Mouse (Mus musculus) CH12.LX (cell line): ENCODE results near the gene Bst1. TPM values are rescaled to one million over a fixed set of nuclear protein-coding genes. Genes with fewer than 3 reads are reported as not detected.

Experiments used
- DNase-seq: peaks from one replicate; pipeline ENCODE4 v3.0.0-alpha.2; 2013; ENCODE audit errors: extremely low read depth
- H3K27ac ChIP-seq: 2 replicates; pipeline ENCODE4 v1.5.1; 2012; ENCODE audit warnings: low read depth, mild to moderate bottlenecking, control low read depth, moderate library complexity; ENCODE audit not compliant: insufficient read depth
- H3K27me3 ChIP-seq: replicated peaks from 2 replicates; pipeline ENCODE3; 2012; ENCODE audit warnings: inconsistent platforms
- H3K36me3 ChIP-seq, 2 experiments: replicated peaks in 1 of 2; 2 replicates each; pipeline versions ENCODE3 to v1.6.1; 2012; ENCODE audit warnings: inconsistent platforms in 1 of 2, low read length in 1 of 2, mild to moderate bottlenecking in 1 of 2, mixed read lengths in 1 of 2, moderate library complexity in 1 of 2; ENCODE audit not compliant: control insufficient read depth in 1 of 2, insufficient read depth in 1 of 2
- H3K4me1 ChIP-seq, 2 experiments: 2 replicates each; pipeline ENCODE4 v1.6.1; 2012; ENCODE audit warnings: inconsistent platforms in 1 of 2, moderate library complexity in 1 of 2; ENCODE audit not compliant: insufficient read depth in 2 of 2, control insufficient read depth in 1 of 2
- H3K4me2 ChIP-seq: 2 replicates; pipeline ENCODE4 v1.6.1; 2012; ENCODE audit warnings: low read depth, mild to moderate bottlenecking, control low read depth; ENCODE audit not compliant: poor library complexity, insufficient read depth, severe bottlenecking
- H3K4me3 ChIP-seq, 3 experiments: fragments of 150-350 bp in 1 of 3; sonication (generic) in 1 of 3; replicated peaks in 1 of 3; 2 replicates each; pipeline versions ENCODE3 to v1.5.1; 2011 to 2012; ENCODE audit warnings: low read depth in 2 of 3, low read length in 2 of 3, mild to moderate bottlenecking in 2 of 3, moderate library complexity in 2 of 3, control low read depth in 1 of 3, improper control_type of control experiment in 1 of 3, inconsistent platforms in 1 of 3, mixed read lengths in 1 of 3; ENCODE audit not compliant: poor library complexity in 1 of 3
- H3K79me2 ChIP-seq: replicated peaks from 2 replicates; pipeline ENCODE4 v1.6.1; 2012; ENCODE audit warnings: mild to moderate bottlenecking, moderate library complexity; ENCODE audit not compliant: control insufficient read depth, poor library complexity, insufficient read depth, severe bottlenecking; ENCODE audit errors: extremely low read depth
- H3K9ac ChIP-seq: 2 replicates; pipeline ENCODE4 v1.6.1; 2012; ENCODE audit warnings: low read depth, mild to moderate bottlenecking, control low read depth, moderate library complexity; ENCODE audit not compliant: insufficient read depth
- H3K9me3 ChIP-seq: replicated peaks from 2 replicates; pipeline ENCODE3; 2012; ENCODE audit warnings: low read length, inconsistent platforms, mixed read lengths
- BHLHE40 ChIP-seq: IDR thresholded peaks from 2 replicates; pipeline ENCODE4 v1.6.1; 2011; ENCODE audit warnings: mild to moderate bottlenecking, low read depth, low read length, improper control_type of control experiment
- CHD1 ChIP-seq: IDR thresholded peaks from 2 replicates; pipeline ENCODE4 v1.6.1; 2012; ENCODE audit warnings: low read depth, low read length, improper control_type of control experiment, inconsistent platforms
- CHD2 ChIP-seq: IDR thresholded peaks from 2 replicates; pipeline ENCODE4 v1.6.1; 2011; ENCODE audit warnings: low read length, improper control_type of control experiment
- CTCF ChIP-seq, 2 experiments: IDR thresholded peaks in 1 of 2; conservative IDR thresholded peaks in 1 of 2; 2 replicates each; pipeline ENCODE4 v1.5.1; 2011 to 2012; ENCODE audit warnings: low read depth in 2 of 2, low read length in 2 of 2, improper control_type of control experiment in 1 of 2, inconsistent platforms in 1 of 2, mild to moderate bottlenecking in 1 of 2, moderate library complexity in 1 of 2
- E2F4 ChIP-seq: IDR thresholded peaks from 2 replicates; pipeline ENCODE4 v1.6.1; 2011; ENCODE audit warnings: low read depth, low read length, improper control_type of control experiment; ENCODE audit not compliant: insufficient replicate concordance
- ELF1 ChIP-seq: IDR thresholded peaks from 2 replicates; pipeline ENCODE4 v1.6.1; 2014; ENCODE audit warnings: low read depth, mild to moderate bottlenecking, inconsistent platforms, low read length, improper control_type of control experiment
- EP300 ChIP-seq: IDR thresholded peaks from 2 replicates; pipeline ENCODE4 v1.6.1; 2011; ENCODE audit warnings: low read length, improper control_type of control experiment
- ETS1 ChIP-seq: conservative IDR thresholded peaks from 2 replicates; pipeline ENCODE4 v1.6.1; 2012; ENCODE audit warnings: low read depth, mild to moderate bottlenecking, inconsistent platforms, low read length, improper control_type of control experiment, moderate library complexity
- GABPA ChIP-seq: IDR thresholded peaks from 2 replicates; pipeline ENCODE4 v1.6.1; 2012; ENCODE audit warnings: low read depth, low read length, improper control_type of control experiment, inconsistent platforms; ENCODE audit not compliant: insufficient replicate concordance
- HCFC1 ChIP-seq: IDR thresholded peaks from 2 replicates; pipeline ENCODE4 v1.6.1; 2012; ENCODE audit warnings: low read depth, mild to moderate bottlenecking, inconsistent platforms, low read length, improper control_type of control experiment
- IRF4 ChIP-seq: IDR thresholded peaks from 2 replicates; pipeline ENCODE4 v1.6.1; 2014; ENCODE audit warnings: low read depth, mild to moderate bottlenecking, inconsistent platforms, low read length, improper control_type of control experiment
- JUN ChIP-seq: IDR thresholded peaks from 2 replicates; pipeline ENCODE4 v1.6.1; 2011; ENCODE audit warnings: low read depth, mild to moderate bottlenecking, low read length, improper control_type of control experiment, moderate library complexity; ENCODE audit not compliant: insufficient read depth
- JUND ChIP-seq: conservative IDR thresholded peaks from 2 replicates; pipeline ENCODE4 v1.6.1; 2011; ENCODE audit warnings: low read depth, low read length, improper control_type of control experiment
- KAT2A ChIP-seq: IDR thresholded peaks from 2 replicates; pipeline ENCODE4 v1.6.1; 2012; ENCODE audit warnings: low read length, improper control_type of control experiment, inconsistent platforms; ENCODE audit not compliant: insufficient replicate concordance
- MAFK ChIP-seq: IDR thresholded peaks from 2 replicates; pipeline ENCODE4 v1.6.1; 2011; ENCODE audit warnings: low read length, improper control_type of control experiment; ENCODE audit not compliant: insufficient replicate concordance
- MAX ChIP-seq: IDR thresholded peaks from 2 replicates; pipeline ENCODE4 v1.6.1; 2011; ENCODE audit warnings: low read length, improper control_type of control experiment
- MAZ ChIP-seq: IDR thresholded peaks from 2 replicates; pipeline ENCODE4 v1.6.1; 2012; ENCODE audit warnings: low read depth, mild to moderate bottlenecking, inconsistent platforms, low read length, improper control_type of control experiment, moderate library complexity
- MEF2A ChIP-seq: IDR thresholded peaks from 2 replicates; pipeline ENCODE4 v1.6.1; 2014; ENCODE audit warnings: low read depth, mild to moderate bottlenecking, inconsistent platforms, low read length, improper control_type of control experiment, borderline replicate concordance
- MXI1 ChIP-seq: IDR thresholded peaks from 2 replicates; pipeline ENCODE4 v1.6.1; 2011; ENCODE audit warnings: mild to moderate bottlenecking, low read depth, low read length, improper control_type of control experiment
- MYC ChIP-seq: IDR thresholded peaks from 2 replicates; pipeline ENCODE4 v1.6.1; 2011; ENCODE audit warnings: low read depth, mild to moderate bottlenecking, improper control_type of control experiment, low read length
- NELFE ChIP-seq: IDR thresholded peaks from 2 replicates; pipeline ENCODE4 v1.6.1; 2011; ENCODE audit warnings: low read depth, low read length, improper control_type of control experiment
- NRF1 ChIP-seq: IDR thresholded peaks from 2 replicates; pipeline ENCODE4 v1.6.1; 2014; ENCODE audit warnings: low read depth, mild to moderate bottlenecking, inconsistent platforms, low read length, improper control_type of control experiment, moderate library complexity
- PAX5 ChIP-seq: IDR thresholded peaks from 2 replicates; pipeline ENCODE4 v1.6.1; 2012; ENCODE audit warnings: low read length, inconsistent platforms, mixed read lengths
- POLR2A ChIP-seq: IDR thresholded peaks from 2 replicates; pipeline ENCODE4 v1.6.1; 2011; ENCODE audit warnings: low read depth, mild to moderate bottlenecking, improper control_type of control experiment, low read length
- POLR2AphosphoS2 ChIP-seq: IDR thresholded peaks from 2 replicates; pipeline ENCODE4 v1.6.1; 2011; ENCODE audit warnings: low read depth, low read length, improper control_type of control experiment
- RAD21 ChIP-seq: IDR thresholded peaks from 2 replicates; pipeline ENCODE4 v1.6.1; 2011; ENCODE audit warnings: low read depth, mild to moderate bottlenecking, low read length, improper control_type of control experiment, moderate library complexity
- RCOR1 ChIP-seq: conservative IDR thresholded peaks from 2 replicates; pipeline ENCODE4 v1.6.1; 2012; ENCODE audit warnings: low read depth, mild to moderate bottlenecking, inconsistent platforms, low read length, improper control_type of control experiment
- SIN3A ChIP-seq: IDR thresholded peaks from 2 replicates; pipeline ENCODE4 v1.6.1; 2012; ENCODE audit warnings: low read length, improper control_type of control experiment, inconsistent platforms
- SMC3 ChIP-seq: IDR thresholded peaks from 2 replicates; pipeline ENCODE4 v1.6.1; 2011; ENCODE audit warnings: low read depth, low read length, improper control_type of control experiment
- TBP ChIP-seq: conservative IDR thresholded peaks from 2 replicates; pipeline ENCODE4 v1.6.1; 2011; ENCODE audit warnings: low read depth, low read length, improper control_type of control experiment
- TCF12 ChIP-seq: IDR thresholded peaks from 2 replicates; pipeline ENCODE4 v1.6.1; 2014; ENCODE audit warnings: low read depth, mild to moderate bottlenecking, inconsistent platforms, low read length, improper control_type of control experiment
- UBTF ChIP-seq: IDR thresholded peaks from 2 replicates; pipeline ENCODE4 v1.6.1; 2012; ENCODE audit warnings: low read depth, mild to moderate bottlenecking, inconsistent platforms, low read length, improper control_type of control experiment, moderate library complexity
- USF1 ChIP-seq: IDR thresholded peaks from 2 replicates; pipeline ENCODE4 v1.6.1; 2014; ENCODE audit warnings: low read depth, mild to moderate bottlenecking, inconsistent platforms, low read length, improper control_type of control experiment
- USF2 ChIP-seq: conservative IDR thresholded peaks from 2 replicates; pipeline ENCODE4 v1.6.1; 2011; ENCODE audit warnings: low read depth, low read length, improper control_type of control experiment
- ZC3H11A ChIP-seq: IDR thresholded peaks from 2 replicates; pipeline ENCODE4 v1.6.1; 2012; ENCODE audit warnings: low read depth, mild to moderate bottlenecking, inconsistent platforms, low read length, improper control_type of control experiment
- ZKSCAN1 ChIP-seq: IDR thresholded peaks from 2 replicates; pipeline ENCODE4 v1.6.1; 2012; ENCODE audit warnings: low read depth, inconsistent platforms, low read length, improper control_type of control experiment, borderline replicate concordance
- ZMIZ1 ChIP-seq: IDR thresholded peaks from 2 replicates; pipeline ENCODE4 v1.6.1; 2012; ENCODE audit warnings: low read depth, mild to moderate bottlenecking, inconsistent platforms, low read length, improper control_type of control experiment
- ZNF384 ChIP-seq: IDR thresholded peaks from 2 replicates; pipeline ENCODE4 v1.6.1; 2012; ENCODE audit warnings: low read depth, low read length, improper control_type of control experiment, inconsistent platforms
- dilution Hi-C: fragments of 300-500 bp; cut with MboI; formaldehyde crosslinking; loops from 2 replicates; pipeline ENCODE4 v1.14.3; 2020; ENCODE audit warnings: low sequenced_read_pairs; ENCODE audit not compliant: extremely low pct_unique_long_range_greater_than_20kb, extremely low pct_ligation_motif_present
- in situ Hi-C: fragments of 300-500 bp; cut with MboI; formaldehyde crosslinking; loops from 3 replicates; pipeline ENCODE4 v1.14.3; 2019; ENCODE audit warnings: low sequenced_read_pairs, low pct_ligation_motif_present, low pct_unique_long_range_greater_than_20kb, mixed read lengths
- polyA plus RNA-seq: library from polyadenylated mRNA; unstranded; fragments of >175 nt; gene quantifications from 2 replicates; pipeline ENCODE4 v1.2.1, GENCODE M21; 2012; ENCODE audit warnings: low read depth; ENCODE audit not compliant: insufficient read length
- total RNA-seq, 2 experiments: library from RNA; depleted of rRNA; stranded (reverse); fragments of 300-350 nt in 1 of 2; fragments of >200 nt in 1 of 2; gene quantifications; 2 replicates each; pipeline ENCODE4 v1.2.3; 2012 to 2014

The Bst1 gene
- total and polyA plus RNA-seq, 3 experiments, result 1.9 to 9.9 (median 4.8) TPM

DNA sequence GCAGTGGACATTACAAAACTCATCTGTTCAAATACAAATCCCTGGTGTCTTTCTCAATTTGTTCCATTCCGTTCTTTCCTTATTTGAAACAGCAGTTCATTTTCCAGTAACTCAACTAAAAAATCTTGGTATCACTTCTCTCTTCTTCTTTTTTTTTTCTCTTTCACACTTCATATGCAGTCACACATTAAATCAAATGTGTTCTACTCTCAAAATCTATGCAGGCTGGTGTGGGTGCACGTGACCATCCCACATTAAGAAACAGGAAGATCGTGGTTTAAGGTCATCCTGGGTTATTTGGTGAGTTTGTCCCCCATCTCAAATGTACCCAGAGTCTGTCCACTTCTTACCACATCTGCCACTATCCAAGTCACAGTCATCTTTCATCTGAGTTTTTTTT is 63.3 kb downstream of the Bst1 start:
- no peaks in the 10 kb centered on the region; the same call in 1 of the 2 replicates for H3K79me2 ChIP-seq
- H3K4me1 ChIP-seq, result peaks cover 9 to 63% of the 10 kb centered on the region in 2 experiments
- H3K9me3 ChIP-seq, result no peaks in the 10 kb centered on the region
- H3K9ac ChIP-seq, result no peak overlapping the region
- H3K4me3 ChIP-seq, result no peak overlapping the region
- in situ Hi-C loops (loop anchor here (25.0 kb wide), 1 partner anchor 355 kb away; the partner anchor contains the start of gene Tapt1), dilution Hi-C loops (no loop called here)
- no peaks in the 10 kb centered on the region for H3K36me3 ChIP-seq
- H3K27me3 ChIP-seq, result no peaks in the 10 kb centered on the region
- TF ChIP-seq JUN, result no peak
- TF ChIP-seq POLR2A, result no peak
- no peak for TF ChIP-seq MYC
- TF ChIP-seq MAZ, result no peak
- TF ChIP-seq RAD21, result no peak
- TF ChIP-seq PAX5, result no peak
- peak; percentile 87 for TF ChIP-seq IRF4
- TF ChIP-seq EP300, result peak; percentile 90
- no peak; the same call in 1 of the 2 replicates for TF ChIP-seq JUND
- TF ChIP-seq USF1, result peak; percentile 71
- TF ChIP-seq CHD1, result no peak
- TF ChIP-seq GABPA, result no peak
- no peak for TF ChIP-seq NRF1
- peak; percentile 73 for TF ChIP-seq USF2
- TF ChIP-seq KAT2A, result no peak
- TF ChIP-seq MXI1, result no peak
- TF ChIP-seq CTCF (conservative IDR thresholded peaks at IDR 0.05 in 1 of 2, IDR thresholded peaks at IDR 0.05 in 1 of 2; ENCODE audit: low read depth in 2 of 2, low read length in 2 of 2), result no peak
- TF ChIP-seq POLR2AphosphoS2, result no peak
- TF ChIP-seq ZKSCAN1, result no peak
- no peak for TF ChIP-seq CHD2
- TF ChIP-seq ZMIZ1, result no peak
- TF ChIP-seq MEF2A, result peak; percentile 57; the same call in 1 of the 2 replicates
- TF ChIP-seq TBP, result no peak
- no peak for TF ChIP-seq ZC3H11A
- TF ChIP-seq RCOR1, result no peak
- peak; percentile 96 for TF ChIP-seq BHLHE40
- peak; percentile 52; the same call in 1 of the 2 replicates for TF ChIP-seq MAX
- no peak for TF ChIP-seq E2F4
- TF ChIP-seq TCF12, result 0 out of 2 replicates have a peak, but pooled peaks have one; percentile 18
- no peak for TF ChIP-seq MAFK
- TF ChIP-seq ETS1, result peak; percentile 67
- no peak for TF ChIP-seq ELF1
- TF ChIP-seq UBTF, result no peak
- no peak for TF ChIP-seq NELFE
- no peak for TF ChIP-seq SIN3A
- no peak for TF ChIP-seq SMC3
- TF ChIP-seq HCFC1, result no peak
- peak; percentile 96 for TF ChIP-seq ZNF384
- peak; percentile 41 for DNase-seq
- 0 out of 2 replicates have a peak overlapping the region, but pooled peaks have one; percentile 29 for H3K4me2 ChIP-seq
- H3K27ac ChIP-seq, result no peak overlapping the region
